Mouse (Mus musculus): ENCODE results near the gene Atf4. TPM values are rescaled to one million over a fixed set of nuclear protein-coding genes. Genes with fewer than 3 reads are reported as not detected.

The Atf4 gene
- polyA plus RNA-seq, 1 experiment, result 122 TPM

- no peak for TF ChIP-seq POLR2A (IDR thresholded peaks at IDR 0.05; ENCODE audit: borderline replicate concordance, low read depth, low read length)
- no peak for TF ChIP-seq CTCF (IDR thresholded peaks at IDR 0.05; ENCODE audit: low read depth, low read length)
- Histone ChIP-seq H3K4me3 (ENCODE audit: insufficient read depth, low read length) (no peak overlapping the region), H3K4me1 (ENCODE audit: control insufficient read depth, insufficient read depth, low read length) (peaks cover under 1% of the 10 kb centered on the region; the same call in 1 of the 2 replicates), H3K27ac (ENCODE audit: insufficient read depth, low read depth, low read length) (no peak overlapping the region)
These were observed 6.4 kb upstream of the Atf4 start for GRCm38 (mm10) chr15:80248596-80248995.

GRCm38 (mm10) chr15:80249672-80250071, 5.3 kb upstream of the Atf4 start:
- TF ChIP-seq POLR2A (IDR thresholded peaks at IDR 0.05; ENCODE audit: borderline replicate concordance, low read depth, low read length) (no peak), CTCF (IDR thresholded peaks at IDR 0.05; ENCODE audit: low read depth, low read length) (no peak)
- Histone ChIP-seq H3K27ac (ENCODE audit: insufficient read depth, low read depth, low read length) (no peak overlapping the region), H3K4me3 (ENCODE audit: insufficient read depth, low read length) (no peak overlapping the region), H3K4me1 (ENCODE audit: control insufficient read depth, insufficient read depth, low read length) (peaks cover 3% of the 10 kb centered on the region; the same call in 1 of the 2 replicates)

- H3K27ac ChIP-seq (ENCODE audit: insufficient read depth, low read depth, low read length), result no peak overlapping the region
- H3K4me1 ChIP-seq (ENCODE audit: control insufficient read depth, insufficient read depth, low read length), result peaks cover 3% of the 10 kb centered on the region; the same call in 1 of the 2 replicates
- H3K4me3 ChIP-seq (ENCODE audit: insufficient read depth, low read length), result no peak overlapping the region
- no peak for TF ChIP-seq POLR2A (IDR thresholded peaks at IDR 0.05; ENCODE audit: borderline replicate concordance, low read depth, low read length)
- no peak for TF ChIP-seq CTCF (IDR thresholded peaks at IDR 0.05; ENCODE audit: low read depth, low read length)
These were observed 4.4 kb upstream of the Atf4 start for GRCm38 (mm10) chr15:80250586-80250985.

GRCm38 (mm10) chr15:80253530-80253929, 1.5 kb upstream of the Atf4 start:
- Histone ChIP-seq H3K4me3 (ENCODE audit: insufficient read depth, low read length) (no peak overlapping the region), H3K4me1 (ENCODE audit: control insufficient read depth, insufficient read depth, low read length) (peaks cover 5% of the 10 kb centered on the region; the same call in 1 of the 2 replicates), H3K27ac (ENCODE audit: insufficient read depth, low read depth, low read length) (peak overlapping the region; percentile 79; the same call in 1 of the 2 replicates)
- no peak for TF ChIP-seq POLR2A (IDR thresholded peaks at IDR 0.05; ENCODE audit: borderline replicate concordance, low read depth, low read length)
- TF ChIP-seq CTCF (IDR thresholded peaks at IDR 0.05; ENCODE audit: low read depth, low read length), result no peak

- TF ChIP-seq CTCF (IDR thresholded peaks at IDR 0.05; ENCODE audit: low read depth, low read length) (no peak), POLR2A (IDR thresholded peaks at IDR 0.05; ENCODE audit: borderline replicate concordance, low read depth, low read length) (no peak)
- Histone ChIP-seq H3K4me3 (ENCODE audit: insufficient read depth, low read length) (peak overlapping the region; percentile 86), H3K4me1 (ENCODE audit: control insufficient read depth, insufficient read depth, low read length) (peaks cover 6% of the 10 kb centered on the region; the same call in 1 of the 2 replicates), H3K27ac (ENCODE audit: insufficient read depth, low read depth, low read length) (peak overlapping the region; percentile 79)
These were observed 777 bp upstream of the Atf4 start for GRCm38 (mm10) chr15:80254207-80254606.

GRCm38 (mm10) chr15:80255646-80256121, 700 bp downstream of the Atf4 start:
- H3K4me3 ChIP-seq (ENCODE audit: insufficient read depth, low read length), result peak overlapping the region; percentile 86
- TF ChIP-seq POLR2A (IDR thresholded peaks at IDR 0.05; ENCODE audit: borderline replicate concordance, low read depth, low read length), result peak; percentile 16; the same call in 1 of the 2 replicates
- no peak for TF ChIP-seq CTCF (IDR thresholded peaks at IDR 0.05; ENCODE audit: low read depth, low read length)
- peaks cover 6% of the 10 kb centered on the region; the same call in 1 of the 2 replicates for H3K4me1 ChIP-seq (ENCODE audit: control insufficient read depth, insufficient read depth, low read length)
- H3K27ac ChIP-seq (ENCODE audit: insufficient read depth, low read depth, low read length), result peak overlapping the region; percentile 98

GRCm38 (mm10) chr15:80256242-80256641, 1.3 kb downstream of the Atf4 start:
- no peak for TF ChIP-seq POLR2A (IDR thresholded peaks at IDR 0.05; ENCODE audit: borderline replicate concordance, low read depth, low read length)
- TF ChIP-seq CTCF (IDR thresholded peaks at IDR 0.05; ENCODE audit: low read depth, low read length), result no peak
- peaks cover 6% of the 10 kb centered on the region; the same call in 1 of the 2 replicates for H3K4me1 ChIP-seq (ENCODE audit: control insufficient read depth, insufficient read depth, low read length)

GRCm38 (mm10) chr15:80256656-80257601, 1.9 kb downstream of the Atf4 start:
- H3K4me1 ChIP-seq (ENCODE audit: control insufficient read depth, insufficient read depth, low read length), result peaks cover 6% of the 10 kb centered on the region; the same call in 1 of the 2 replicates
- H3K4me3 ChIP-seq (ENCODE audit: insufficient read depth, low read length), result peak overlapping the region; percentile 86
- TF ChIP-seq CTCF (IDR thresholded peaks at IDR 0.05; ENCODE audit: low read depth, low read length) (no peak), POLR2A (IDR thresholded peaks at IDR 0.05; ENCODE audit: borderline replicate concordance, low read depth, low read length) (no peak)
- peak overlapping the region; percentile 89 for H3K27ac ChIP-seq (ENCODE audit: insufficient read depth, low read depth, low read length)

More at GRCm38 (mm10) chr15:80256242-80256641, 1.3 kb downstream of the Atf4 start:
- Histone ChIP-seq H3K27ac (ENCODE audit: insufficient read depth, low read depth, low read length) (peak overlapping the region; percentile 89), H3K4me3 (ENCODE audit: insufficient read depth, low read length) (peak overlapping the region; percentile 86)

- TF ChIP-seq POLR2A (IDR thresholded peaks at IDR 0.05; ENCODE audit: borderline replicate concordance, low read depth, low read length), result no peak
- no peak for TF ChIP-seq CTCF (IDR thresholded peaks at IDR 0.05; ENCODE audit: low read depth, low read length)
- Histone ChIP-seq H3K27ac (ENCODE audit: insufficient read depth, low read depth, low read length) (no peak overlapping the region), H3K4me3 (ENCODE audit: insufficient read depth, low read length) (no peak overlapping the region), H3K4me1 (ENCODE audit: control insufficient read depth, insufficient read depth, low read length) (peaks cover 9% of the 10 kb centered on the region)
These were observed 2.7 kb downstream of the Atf4 start for GRCm38 (mm10) chr15:80257602-80258239.

Data from bone marrow macrophage, adult 2 months (primary cell).